Mouse (Mus musculus) adrenal gland, adult 18-20 months (tissue): ENCODE measurements around the gene Gm10912. TPM values are rescaled to one million over a fixed set of nuclear protein-coding genes. Genes with fewer than 3 reads are reported as not detected.
"Not testable (repeated sequence)": the region's sequence is repeated elsewhere in the genome, so short reads cannot be mapped to it uniquely, and the experiment has no call there.

ENCODE experiments used
- DNase-seq, 2 experiments: peaks; one replicate each; pipeline ENCODE4 v3.0.0; 2021 to 2022; ENCODE audit warnings: low spot score in 2 of 2
- total RNA-seq, 2 experiments: library from RNA; stranded (reverse); gene quantifications; 1 replicate in 1 of 2; 2 replicates in 1 of 2; pipeline ENCODE4 v1.2.3; 2021

Gene Gm10912
- total RNA-seq, 2 experiments from 2014 or later = 0.36 TPM; not detected in 1

DNA sequence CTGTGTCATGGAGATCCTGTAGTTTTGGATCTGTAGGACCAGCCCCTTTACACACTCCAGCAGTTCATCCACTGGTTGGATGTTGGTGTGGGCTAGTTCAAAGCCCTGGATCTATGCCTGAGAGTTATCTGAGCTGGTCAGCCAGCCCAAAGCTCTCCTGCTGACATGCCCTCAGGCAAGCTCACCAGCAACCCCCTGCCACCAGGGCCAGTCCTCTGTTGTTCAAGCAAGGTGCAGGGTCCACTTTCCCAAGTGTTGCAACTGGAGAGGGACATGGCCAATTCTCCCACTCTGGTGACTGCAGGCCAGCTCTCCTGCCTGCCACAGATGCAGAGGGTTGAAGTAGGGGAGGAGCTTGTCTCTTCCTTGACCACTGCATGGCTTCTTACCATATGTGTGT lies 47.9 kb downstream of the Gm10912 start:
- DNase-seq = not testable (repeated sequence)

DNA sequence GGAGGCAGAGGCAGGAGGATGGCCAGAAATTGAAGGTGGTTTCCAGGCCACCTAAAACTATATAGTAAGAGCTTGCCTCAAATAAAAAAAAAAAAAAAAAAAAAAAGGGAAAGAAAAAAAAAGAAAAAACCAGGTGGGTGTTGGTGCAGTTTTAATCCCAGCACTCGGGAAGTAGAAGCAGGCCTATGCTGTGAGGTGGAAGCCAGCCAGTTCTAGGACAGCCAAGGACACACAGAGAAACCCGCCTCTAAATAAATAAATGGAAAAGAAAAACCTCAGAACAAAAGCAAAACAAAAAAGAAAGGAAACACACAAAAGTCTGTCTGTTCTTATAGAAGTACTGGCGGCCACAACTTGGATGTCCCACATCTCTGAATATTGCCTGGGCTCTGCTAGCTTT lies 49.3 kb downstream of the Gm10912 start:
- no peak for DNase-seq

Other genes starting within 250 kb of the Gm10912 start
- gene Lmo2, start 107.8 kb upstream of the Gm10912 start, total RNA-seq = 10 to 100 TPM; 22.7 to 29.7 TPM
- 10 to 100 TPM; 56.0 to 80.7 TPM for gene Fbxo3, start 38.1 kb upstream of the Gm10912 start, total RNA-seq
- not detected for gene 4931422A03Rik, start 37.5 kb upstream of the Gm10912 start, total RNA-seq
- gene Gm10799, start 2.7 kb downstream of the Gm10912 start, total RNA-seq = not detected
- gene Cd59b, start 4.0 kb downstream of the Gm10912 start, total RNA-seq = 10 to 100 TPM; 13.0 TPM
- 100 to 1,000 TPM in 1 of 2 experiments, 10 to 100 TPM in 1; 99.7 to 107 TPM for gene Cd59a, start 30.0 kb downstream of the Gm10912 start, total RNA-seq
- 1 to 10 TPM in 1 of 2 experiments, under 1 TPM in 1; 0.89 to 1.5 TPM for gene A930018P22Rik, start 56.9 kb downstream of the Gm10912 start, total RNA-seq